Mouse (Mus musculus) stomach, embryonic 14.5 days (tissue): Measurements from ENCODE around the gene Gm572. TPM values are rescaled to one million over a fixed set of nuclear protein-coding genes. Genes with fewer than 3 reads are reported as not detected.
A peak's percentile ranks its signal among the peaks of the same experiment; 100 is the strongest.

Source experiments
- ATAC-seq: fragments of 200-750 bp; cut with Nextera tagmentation; 2 replicates; pipeline ENCODE4 v1.8.0; 2017; ENCODE audit warnings: low read depth, moderate TSS enrichment; ENCODE audit not compliant: insufficient number of reproducible peaks, insufficient read depth, low FRiP score
- H3K27ac ChIP-seq: fragments of 300-500 bp; sonication (generic); 2 replicates; pipeline ENCODE4 v1.5.1; 2014; ENCODE audit warnings: mild to moderate bottlenecking, low read length, moderate library complexity, mixed read lengths
- H3K27me3 ChIP-seq: fragments of 300-500 bp; sonication (generic); 2 replicates; pipeline ENCODE4 v1.6.1; 2014; ENCODE audit warnings: low read length, control low read depth, mixed read lengths; ENCODE audit not compliant: control insufficient read depth, insufficient read depth
- H3K36me3 ChIP-seq: fragments of 300-500 bp; sonication (generic); 2 replicates; pipeline ENCODE4 v1.6.1; 2014; ENCODE audit warnings: mild to moderate bottlenecking, control low read depth, low read length, moderate library complexity, mixed read lengths; ENCODE audit not compliant: control insufficient read depth, insufficient read depth
- H3K4me1 ChIP-seq: fragments of 300-500 bp; sonication (generic); 2 replicates; pipeline ENCODE4 v1.6.1; 2014; ENCODE audit warnings: low read length, control low read depth, mixed read lengths; ENCODE audit not compliant: control insufficient read depth, insufficient read depth
- H3K4me2 ChIP-seq: fragments of 300-500 bp; sonication (generic); replicated peaks from 2 replicates; pipeline ENCODE4 v1.6.1; 2014; ENCODE audit warnings: low read depth, low read length, control low read depth
- H3K4me3 ChIP-seq: fragments of 300-500 bp; sonication (generic); 2 replicates; pipeline ENCODE4 v1.5.1; 2014; ENCODE audit warnings: low read depth, low read length, control low read depth
- H3K9ac ChIP-seq: fragments of 300-500 bp; sonication (generic); replicated peaks from 2 replicates; pipeline ENCODE4 v1.6.1; 2014; ENCODE audit warnings: low read depth, mild to moderate bottlenecking, control low read depth, low read length, moderate library complexity, mixed read lengths
- H3K9me3 ChIP-seq: fragments of 300-500 bp; sonication (generic); 2 replicates; pipeline ENCODE4 v1.6.1; 2016; ENCODE audit warnings: low read depth, low read length, control low read depth; ENCODE audit not compliant: control insufficient read depth
- WGBS: fragments of 180-500 bp; shearing (Covaris S2); extraction: QIAGEN DNeasy Blood & Tissue Kit; methylation state at CpG from one replicate; pipeline ENCODE4 v1.1.7; 2014; 5-methylcytosine and 5-hydroxymethylcytosine counted together
- polyA plus RNA-seq: library from polyadenylated mRNA; unstranded; fragments of >200 nt; fragmentation: Nextera tagmentation; extraction: Ambion mirVana; gene quantifications from 2 replicates; pipeline ENCODE4 v1.2.1, GENCODE M21; 2014

Gm572 gene
- polyA plus RNA-seq, 1 experiment from 2014 or later: not detected

DNA sequence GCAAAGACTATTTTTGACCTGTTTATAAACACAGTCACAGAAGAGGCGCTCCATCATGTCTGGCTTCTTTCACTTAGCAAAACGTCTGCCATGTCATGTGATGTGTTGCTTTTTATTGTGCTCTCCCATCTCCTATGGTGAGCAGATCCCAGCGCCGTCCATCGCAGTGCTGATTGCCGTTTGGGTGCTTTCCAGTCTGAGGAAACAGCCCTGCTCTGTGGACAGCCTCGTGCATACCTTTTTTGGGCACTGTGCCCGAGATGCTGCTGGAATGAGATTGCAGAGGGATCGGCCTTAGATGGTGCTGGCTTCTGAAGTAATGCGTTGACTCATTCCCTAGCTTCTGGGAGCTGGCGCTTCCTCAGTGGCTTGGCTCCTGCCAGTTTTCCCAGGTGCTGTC is 3.5 kb downstream of the Gm572 start:
- H3K4me1 ChIP-seq: no peaks in the 10 kb centered on the region; the same call in 1 of the 2 replicates
- H3K9ac ChIP-seq: no peak overlapping the region
- 43% methylated on average over 11 of the region's 11 CpGs for WGBS
- H3K36me3 ChIP-seq: no peaks in the 10 kb centered on the region
- no peak overlapping the region for H3K4me3 ChIP-seq
- H3K4me2 ChIP-seq: no peak overlapping the region
- ATAC-seq: peak; percentile 47; the same call in 1 of the 2 replicates
- no peaks in the 10 kb centered on the region for H3K27me3 ChIP-seq
- H3K9me3 ChIP-seq: no peaks in the 10 kb centered on the region
- no peak overlapping the region for H3K27ac ChIP-seq

DNA sequence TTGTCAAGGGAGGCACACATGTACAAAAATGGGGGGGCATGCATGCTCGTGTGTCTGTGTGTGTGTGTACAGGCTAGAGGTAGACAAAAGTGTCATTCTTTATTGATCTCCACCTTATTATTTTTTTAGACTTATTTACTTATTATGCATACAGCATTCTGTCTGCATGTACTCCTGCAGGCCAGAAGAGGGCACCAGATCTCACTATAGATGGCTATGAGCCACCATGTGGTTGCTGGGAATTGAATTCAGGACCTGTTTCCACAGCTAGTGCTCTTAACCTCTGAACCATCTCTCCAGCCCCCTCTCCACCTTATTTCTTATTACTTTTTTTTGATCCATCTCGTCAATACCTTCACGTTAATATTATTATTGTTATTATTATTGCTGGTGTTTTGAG is 6.2 kb downstream of the Gm572 start:
- no peak for ATAC-seq
- Histone ChIP-seq H3K27me3 (no peaks in the 10 kb centered on the region), H3K4me2 (no peak overlapping the region), H3K9me3 (0 out of 2 replicates have a peak, but pooled peaks cover 2% of the 10 kb centered on the region), H3K36me3 (no peaks in the 10 kb centered on the region), H3K4me1 (no peaks in the 10 kb centered on the region), H3K4me3 (no peak overlapping the region), H3K27ac (no peak overlapping the region), H3K9ac (no peak overlapping the region)
- WGBS: 64% methylated on average over 3 of the region's 3 CpGs

DNA sequence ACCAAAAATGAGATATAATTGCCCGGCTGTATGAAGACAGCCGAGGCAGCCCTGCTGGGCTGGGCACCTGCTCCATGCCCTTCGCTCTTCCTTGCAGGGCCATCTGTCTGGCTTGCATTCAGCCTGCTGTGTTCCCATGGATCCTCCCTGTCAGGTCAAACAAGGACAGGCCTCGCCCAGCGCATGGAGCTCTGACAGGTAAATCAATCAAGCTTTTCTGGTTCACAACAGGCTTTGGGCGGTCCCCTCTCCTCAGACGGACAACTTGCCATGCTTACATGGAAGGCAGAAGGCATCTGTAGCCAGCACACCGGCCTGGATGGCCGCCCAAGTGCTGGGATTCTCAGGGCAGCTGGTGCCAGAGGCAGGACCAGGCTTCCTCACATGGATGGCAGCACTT is 7.9 kb downstream of the Gm572 start:
- no peak overlapping the region for H3K4me3 ChIP-seq
- no peaks in the 10 kb centered on the region for H3K27me3 ChIP-seq
- H3K4me2 ChIP-seq: no peak overlapping the region
- 0 out of 2 replicates have a peak, but pooled peaks cover 2% of the 10 kb centered on the region for H3K9me3 ChIP-seq
- no peaks in the 10 kb centered on the region for H3K36me3 ChIP-seq
- H3K9ac ChIP-seq: no peak overlapping the region
- no peaks in the 10 kb centered on the region for H3K4me1 ChIP-seq
- 40% methylated on average over 9 of the region's 9 CpGs for WGBS
- H3K27ac ChIP-seq: no peak overlapping the region
- 0 out of 2 replicates have a peak, but pooled peaks have one; percentile 20 for ATAC-seq

DNA sequence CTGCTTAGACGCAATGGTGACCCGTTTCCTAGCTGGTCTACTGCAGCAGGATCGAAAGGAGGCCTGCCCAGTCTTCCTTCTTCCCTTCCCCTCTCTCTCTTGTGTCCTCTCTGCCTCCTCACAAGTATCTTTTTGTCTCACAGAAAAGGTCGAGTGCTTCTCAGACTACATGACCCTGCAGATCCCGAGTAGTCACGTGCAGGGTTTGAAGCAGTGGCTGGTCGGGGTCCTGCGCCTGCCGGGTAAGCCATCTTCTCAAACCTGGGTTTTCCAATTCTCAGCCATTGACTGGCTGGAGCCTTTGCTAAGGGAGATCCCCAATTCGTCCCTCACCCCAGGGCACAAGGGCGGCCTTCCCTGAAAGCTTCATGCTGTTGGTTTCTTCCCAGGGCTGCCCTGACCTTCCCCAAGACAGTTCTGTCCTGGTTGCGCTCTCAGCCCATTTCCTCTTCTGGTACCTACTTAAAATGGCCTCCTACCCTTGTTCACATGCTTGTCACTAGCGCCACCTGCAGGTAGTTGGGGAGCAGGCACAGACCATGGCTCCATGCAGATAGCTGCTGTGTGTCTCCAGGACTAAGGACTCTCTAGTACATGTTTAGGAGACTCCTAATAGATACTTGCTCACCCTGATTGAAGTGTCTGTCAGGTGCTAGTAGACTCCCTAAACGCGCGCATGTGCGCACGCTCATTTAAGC is 11.7 kb downstream of the Gm572 start:
- Histone ChIP-seq H3K4me3 (no peak overlapping the region), H3K36me3 (no peaks in the 10 kb centered on the region), H3K4me1 (peaks cover 3% of the 10 kb centered on the region; the same call in 1 of the 2 replicates), H3K9ac (no peak overlapping the region), H3K27ac (no peak overlapping the region), H3K27me3 (no peaks in the 10 kb centered on the region), H3K4me2 (no peak overlapping the region), H3K9me3 (0 out of 2 replicates have a peak, but pooled peaks cover 2% of the 10 kb centered on the region)
- WGBS: 85% methylated on average over 18 of the region's 18 CpGs
- no peak for ATAC-seq

DNA sequence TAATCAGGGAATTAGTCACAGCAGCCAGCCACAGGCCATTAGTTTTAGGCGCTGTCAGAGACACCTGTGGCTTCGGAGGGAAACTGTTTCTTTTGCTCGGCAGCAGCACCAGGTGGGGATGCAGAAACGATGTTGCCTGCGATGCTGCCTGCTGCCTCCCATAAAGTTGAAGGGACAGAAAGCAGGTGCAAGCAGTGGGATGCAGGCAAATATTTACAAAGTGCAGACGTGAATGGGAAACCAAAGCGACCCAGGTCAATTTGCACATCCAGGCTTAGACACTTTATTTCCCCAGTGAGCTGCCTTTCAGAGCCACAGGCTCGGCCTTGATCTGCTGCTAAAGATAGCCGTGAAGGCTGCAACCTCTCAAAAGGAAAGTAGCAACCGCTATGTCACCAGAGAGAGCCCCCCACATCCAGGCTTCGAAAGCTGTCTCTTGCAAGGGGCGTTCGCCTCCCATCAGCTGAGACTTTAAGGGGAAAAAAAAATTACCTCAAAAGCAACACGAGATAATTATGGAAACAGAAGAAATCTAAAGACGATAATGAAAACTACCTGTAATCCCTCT is 13.7 kb downstream of the Gm572 start:
- H3K27me3 ChIP-seq: no peaks in the 10 kb centered on the region
- WGBS: 17% methylated on average over 15 of the region's 15 CpGs
- no peaks in the 10 kb centered on the region for H3K36me3 ChIP-seq
- H3K4me2 ChIP-seq: no peak overlapping the region
- ATAC-seq: no peak
- H3K9me3 ChIP-seq: 0 out of 2 replicates have a peak, but pooled peaks cover 2% of the 10 kb centered on the region
- no peak overlapping the region for H3K9ac ChIP-seq
- H3K27ac ChIP-seq: no peak overlapping the region
- no peak overlapping the region for H3K4me3 ChIP-seq
- peaks cover 3% of the 10 kb centered on the region; the same call in 1 of the 2 replicates for H3K4me1 ChIP-seq

DNA sequence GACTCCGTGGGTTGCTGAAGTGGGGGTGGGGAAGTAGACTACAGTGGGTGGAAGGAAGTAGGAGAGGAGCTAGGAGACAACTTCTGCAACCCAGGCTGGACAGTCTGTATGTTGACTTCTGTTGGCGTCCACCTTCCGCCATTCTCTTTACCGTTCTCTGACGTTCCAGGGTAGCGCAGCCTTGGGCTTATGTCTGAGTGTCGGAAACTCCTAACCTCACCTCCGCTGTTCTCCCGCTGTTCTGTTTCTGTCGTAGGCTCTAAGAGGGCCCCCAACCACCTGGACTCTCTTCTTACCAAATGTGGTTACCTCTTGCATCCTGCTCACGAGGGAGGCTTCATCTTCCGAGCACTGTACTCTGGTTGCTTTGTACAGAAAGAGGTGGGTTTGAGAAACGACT is 14.7 kb downstream of the Gm572 start:
- H3K4me3 ChIP-seq: no peak overlapping the region
- no peak overlapping the region for H3K4me2 ChIP-seq
- H3K9ac ChIP-seq: no peak overlapping the region
- H3K36me3 ChIP-seq: no peaks in the 10 kb centered on the region
- no peaks in the 10 kb centered on the region for H3K27me3 ChIP-seq
- peaks cover 3% of the 10 kb centered on the region; the same call in 1 of the 2 replicates for H3K4me1 ChIP-seq
- H3K27ac ChIP-seq: no peak overlapping the region
- 0 out of 2 replicates have a peak, but pooled peaks cover 2% of the 10 kb centered on the region for H3K9me3 ChIP-seq
- ATAC-seq: no peak
- 85% methylated on average over 13 of the region's 13 CpGs for WGBS

DNA sequence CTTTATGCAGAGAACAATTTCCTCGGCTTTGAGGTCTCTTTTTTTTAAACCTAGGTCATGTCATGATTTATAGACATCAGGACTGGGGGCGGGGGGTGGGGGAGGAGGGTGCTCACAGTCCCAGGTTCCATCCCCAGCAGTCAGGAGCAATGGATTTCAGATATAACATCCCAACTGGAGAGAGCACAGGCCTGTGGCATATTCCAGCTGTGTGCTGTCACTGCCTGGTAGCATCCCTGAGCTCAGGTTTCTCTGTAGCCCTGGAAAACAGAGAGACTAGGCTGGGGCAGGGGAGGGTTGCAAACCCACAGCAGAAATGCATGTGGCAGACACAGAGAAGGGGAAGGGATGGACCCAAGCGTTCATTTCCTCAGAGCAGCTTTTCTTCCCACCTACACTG is 17.1 kb downstream of the Gm572 start:
- no peak overlapping the region for H3K4me3 ChIP-seq
- H3K9me3 ChIP-seq: no peaks in the 10 kb centered on the region
- H3K4me1 ChIP-seq: peaks cover 3% of the 10 kb centered on the region; the same call in 1 of the 2 replicates
- H3K36me3 ChIP-seq: no peaks in the 10 kb centered on the region
- no peak overlapping the region for H3K9ac ChIP-seq
- H3K4me2 ChIP-seq: no peak overlapping the region
- no peak overlapping the region for H3K27ac ChIP-seq
- H3K27me3 ChIP-seq: no peaks in the 10 kb centered on the region
- ATAC-seq: no peak
- WGBS: 21% methylated on average over 3 of the region's 3 CpGs

DNA sequence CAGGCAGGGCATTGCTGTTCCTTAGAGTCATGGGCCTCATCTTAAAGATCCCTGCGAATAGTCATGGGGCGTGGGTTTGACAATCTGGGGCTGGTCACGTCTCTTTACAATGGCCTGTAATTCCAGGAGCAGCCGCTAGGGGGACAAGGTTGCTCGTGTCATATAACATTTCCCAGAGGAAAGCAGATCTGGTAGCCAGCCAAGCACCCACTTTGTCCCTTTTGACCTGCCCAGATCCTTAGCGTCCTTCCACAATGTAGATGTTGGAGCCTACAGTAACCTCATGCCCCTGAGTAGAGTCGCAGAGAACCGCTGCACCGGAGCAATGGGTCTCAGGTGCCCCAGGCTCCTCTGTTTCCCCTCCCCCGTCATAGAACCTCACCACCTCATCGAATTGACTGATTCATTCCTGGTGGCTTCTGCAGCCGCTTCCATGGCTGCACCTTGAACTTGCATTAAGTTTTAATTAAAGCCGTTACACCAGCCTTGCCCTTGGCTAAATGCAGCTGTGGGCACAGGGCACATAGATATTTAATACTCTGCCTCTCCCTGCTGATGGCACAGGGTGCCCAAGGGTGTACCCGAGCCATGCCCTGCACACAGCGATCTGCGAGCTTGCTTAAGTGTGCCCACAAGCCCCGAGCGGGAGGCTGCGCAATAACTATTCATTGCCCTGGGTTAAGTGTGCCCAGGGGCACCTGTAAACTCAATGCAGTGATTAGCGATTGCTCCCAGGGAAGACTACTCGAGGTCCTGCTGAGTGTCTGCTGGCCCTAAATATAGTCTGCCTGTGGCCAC is 19.2 kb downstream of the Gm572 start:
- no peak overlapping the region for H3K4me3 ChIP-seq
- no peaks in the 10 kb centered on the region for H3K36me3 ChIP-seq
- no peaks in the 10 kb centered on the region for H3K9me3 ChIP-seq
- WGBS: 38% methylated on average over 21 of the region's 21 CpGs
- ATAC-seq: no peak
- H3K9ac ChIP-seq: no peak overlapping the region
- no peaks in the 10 kb centered on the region for H3K4me1 ChIP-seq
- no peak overlapping the region for H3K27ac ChIP-seq
- no peak overlapping the region for H3K4me2 ChIP-seq
- no peaks in the 10 kb centered on the region for H3K27me3 ChIP-seq
